Mouse (Mus musculus): ENCODE measurements around the gene Sf3a2.

DNA sequence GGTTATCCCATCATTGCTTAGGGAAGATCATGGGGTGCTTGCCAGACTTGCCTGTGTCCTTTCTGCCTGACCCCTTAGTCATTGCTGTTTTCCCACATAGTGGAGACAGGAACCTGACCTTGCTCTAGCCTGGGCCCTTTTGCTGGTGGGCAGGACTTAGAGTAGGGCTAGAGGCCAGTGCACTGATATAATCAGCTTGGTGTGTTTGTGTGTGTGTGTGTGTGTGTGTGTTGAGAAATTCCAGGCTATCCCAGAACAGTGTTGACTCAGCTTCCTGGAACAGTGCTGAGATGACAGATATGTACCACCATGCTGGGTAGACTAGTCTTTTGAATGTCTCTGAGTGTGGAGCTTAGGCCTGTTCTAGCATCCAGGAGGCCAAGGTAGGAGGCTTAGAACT, 18.4 kb upstream of the Sf3a2 start:
- TF ChIP-seq CTCF (IDR thresholded peaks at IDR 0.05; ENCODE audit: borderline replicate concordance, extremely low read depth, insufficient read depth, insufficient read length) (no peak), POLR2A (IDR thresholded peaks at IDR 0.05; ENCODE audit: borderline replicate concordance, extremely low read depth, insufficient read depth, insufficient read length, poor library complexity, severe bottlenecking) (no peak)

All from brain, embryonic 14.5 days (tissue).